Mouse (Mus musculus) adrenal gland, postnatal 14 days (tissue): ENCODE results near the gene Slc35b1. TPM values are rescaled to one million over a fixed set of nuclear protein-coding genes. Genes with fewer than 3 reads are reported as not detected.

Source experiments
- DNase-seq: peaks from one replicate; pipeline ENCODE4 v3.0.0; 2021; ENCODE audit warnings: mixed read lengths
- total RNA-seq: library from RNA; stranded (reverse); gene quantifications from 2 replicates; pipeline ENCODE4 v1.2.3, GENCODE M21; 2021

The Slc35b1 gene
- total RNA-seq, 1 experiment from 2014 or later: 51.0 TPM

- DNase-seq: peak; percentile 83
Measured at GRCm38 (mm10) chr11:95365596-95365995, 18.9 kb upstream of the Slc35b1 start.

- DNase-seq: no peak
Measured at GRCm38 (mm10) chr11:95366280-95366897, 18.1 kb upstream of the Slc35b1 start.

GRCm38 (mm10) chr11:95367011-95367735, 17.3 kb upstream of the Slc35b1 start:
- no peak for DNase-seq

GRCm38 (mm10) chr11:95368231-95368823, 16.2 kb upstream of the Slc35b1 start:
- DNase-seq: no peak

DNA sequence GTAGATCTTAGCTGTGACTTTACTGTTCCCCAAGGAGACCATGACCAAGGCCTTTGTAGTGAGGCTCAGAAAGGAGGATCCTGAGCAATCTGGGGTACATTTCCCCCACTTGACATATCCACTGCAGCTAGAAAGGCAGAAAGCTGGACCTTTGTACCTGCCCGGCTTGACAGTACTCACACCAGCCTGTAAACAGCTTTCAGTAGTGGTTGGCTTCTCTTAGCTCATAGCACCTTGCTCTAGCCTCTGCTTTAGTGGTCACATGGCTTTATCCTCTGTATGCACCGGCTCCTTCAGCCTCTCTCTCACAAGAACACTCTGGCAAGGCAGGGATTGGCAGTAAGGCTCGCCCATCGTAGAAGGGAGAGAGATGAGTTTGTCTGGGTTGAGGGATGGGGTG, 15.6 kb upstream of the Slc35b1 start:
- no peak for DNase-seq

DNA sequence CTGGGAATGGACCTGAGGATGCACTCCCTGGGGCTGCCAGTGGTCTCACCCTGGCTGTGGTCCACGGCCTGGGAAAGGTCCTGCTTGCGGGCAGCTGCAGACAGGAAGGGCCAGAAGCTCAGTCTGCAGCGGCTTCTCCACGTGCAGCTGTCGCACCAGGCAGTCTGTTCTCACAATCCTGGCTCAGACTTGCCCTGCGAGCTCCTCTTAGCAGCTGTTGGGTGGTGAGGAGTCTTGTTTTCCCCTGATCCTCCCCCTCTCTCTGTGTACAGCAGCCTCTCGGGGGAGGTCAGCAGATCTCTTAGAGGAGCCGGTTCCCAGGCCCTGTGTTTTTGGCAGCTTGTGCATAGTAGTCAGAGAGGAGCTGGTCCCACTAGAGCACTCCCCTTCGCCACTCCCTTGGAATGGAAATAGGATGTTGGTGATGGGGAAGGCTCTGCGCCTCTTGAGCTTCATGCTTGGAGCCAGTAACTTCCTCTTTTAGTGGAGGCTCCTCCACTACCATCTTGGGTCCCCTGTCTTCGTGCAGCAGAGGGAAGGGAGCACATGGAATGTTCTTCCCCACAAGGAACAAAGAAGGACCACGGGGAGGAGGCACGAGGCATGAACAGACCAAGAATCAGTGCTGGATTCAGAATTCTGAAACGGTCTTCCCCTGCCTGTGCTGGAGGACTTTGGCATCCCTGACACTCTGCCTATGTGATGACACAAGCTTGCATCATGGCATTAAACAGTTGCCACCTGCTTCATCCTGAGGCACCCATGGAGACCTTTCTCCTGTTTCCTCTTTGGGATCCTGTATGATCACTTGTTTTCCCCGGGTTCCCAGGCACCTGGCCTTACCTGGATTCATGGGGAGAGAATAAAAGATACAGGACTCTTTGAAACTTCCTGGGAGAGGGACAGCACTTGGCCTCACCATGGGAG, 14.3 kb upstream of the Slc35b1 start:
- no peak for DNase-seq

- DNase-seq: no peak
Measured at GRCm38 (mm10) chr11:95371182-95371581, 13.3 kb upstream of the Slc35b1 start.

DNA sequence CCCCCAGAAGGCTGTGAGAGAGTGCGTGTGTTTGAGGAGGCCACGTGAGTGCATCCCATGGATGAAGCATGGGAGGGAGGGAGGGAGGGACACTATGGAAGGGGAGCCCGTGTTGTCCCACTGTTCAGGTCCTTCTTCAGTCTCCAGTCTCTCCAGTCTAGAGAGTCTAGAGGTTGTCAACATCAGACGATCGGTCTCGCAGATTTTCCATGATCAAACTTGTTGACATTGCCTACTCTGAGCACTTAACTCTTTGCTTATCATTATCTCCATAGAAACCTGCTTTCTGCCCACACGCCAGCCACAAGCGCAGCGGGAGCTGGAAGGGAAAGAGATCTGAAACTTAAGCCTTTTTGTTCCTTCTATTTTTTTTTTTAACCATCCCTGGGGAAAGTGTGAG, 5.6 kb upstream of the Slc35b1 start:
- DNase-seq: no peak

- no peak for DNase-seq
Measured at GRCm38 (mm10) chr11:95379552-95379951, 4.9 kb upstream of the Slc35b1 start.

- DNase-seq: no peak
Measured at GRCm38 (mm10) chr11:95380711-95381110, 3.8 kb upstream of the Slc35b1 start.

- no peak for DNase-seq
Measured at GRCm38 (mm10) chr11:95381146-95381545, 3.3 kb upstream of the Slc35b1 start.

DNA sequence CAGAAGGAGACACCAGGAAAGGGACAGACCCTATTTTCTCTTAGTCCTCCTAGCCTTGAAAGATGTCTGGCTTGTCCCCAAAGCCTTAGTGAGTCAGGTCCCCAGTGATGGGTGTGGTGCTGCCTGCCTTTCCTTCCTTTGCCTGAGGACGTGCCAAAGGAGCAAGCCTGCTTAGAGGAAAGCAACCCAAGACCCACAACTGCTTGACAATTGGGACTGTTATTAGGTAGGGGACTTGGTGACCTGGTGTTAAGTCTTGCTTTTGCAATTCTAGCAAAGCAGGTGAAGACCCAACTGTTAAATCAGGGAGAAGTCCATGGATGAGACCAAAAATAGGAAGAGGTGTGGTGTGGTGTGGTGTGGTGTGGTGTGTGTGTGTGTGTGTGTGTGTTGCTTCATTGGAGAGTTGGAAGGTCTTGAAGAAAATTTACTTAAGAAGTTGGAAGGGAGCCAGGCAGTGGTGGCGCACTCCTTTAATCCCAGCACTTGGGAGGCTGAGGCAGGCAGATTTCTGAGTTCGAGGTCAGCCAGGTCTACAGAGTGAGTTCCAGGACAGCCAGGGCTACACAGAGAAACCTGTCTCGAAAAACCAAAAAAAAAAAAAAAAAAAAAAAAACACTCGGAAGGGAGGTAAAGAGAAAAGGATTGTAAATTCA, 1.0 kb upstream of the Slc35b1 start:
- DNase-seq: no peak

- no peak for DNase-seq
Measured at GRCm38 (mm10) chr11:95384004-95384318, 531 bp upstream of the Slc35b1 start.

DNA sequence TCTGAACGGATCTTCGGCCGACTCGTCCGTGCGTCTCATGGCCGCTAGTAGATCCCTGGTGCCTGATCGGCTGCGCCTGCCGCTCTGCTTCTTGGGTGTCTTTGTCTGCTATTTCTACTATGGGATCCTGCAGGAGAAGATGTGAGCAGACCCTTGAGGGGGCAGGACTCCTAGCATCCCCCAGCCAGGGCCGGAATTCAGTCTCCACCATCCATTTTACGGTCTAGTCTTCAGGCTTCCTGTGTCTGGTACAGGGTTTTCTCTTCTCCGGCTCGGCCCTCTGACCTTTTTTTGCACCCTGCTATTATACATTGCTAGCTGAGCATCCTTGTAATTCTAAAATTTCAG, 455 bp downstream of the Slc35b1 start:
- no peak for DNase-seq

GRCm38 (mm10) chr11:95387354-95387753, 2.9 kb downstream of the Slc35b1 start:
- DNase-seq: no peak

GRCm38 (mm10) chr11:95389006-95389405, 4.5 kb downstream of the Slc35b1 start:
- DNase-seq: no peak

DNA sequence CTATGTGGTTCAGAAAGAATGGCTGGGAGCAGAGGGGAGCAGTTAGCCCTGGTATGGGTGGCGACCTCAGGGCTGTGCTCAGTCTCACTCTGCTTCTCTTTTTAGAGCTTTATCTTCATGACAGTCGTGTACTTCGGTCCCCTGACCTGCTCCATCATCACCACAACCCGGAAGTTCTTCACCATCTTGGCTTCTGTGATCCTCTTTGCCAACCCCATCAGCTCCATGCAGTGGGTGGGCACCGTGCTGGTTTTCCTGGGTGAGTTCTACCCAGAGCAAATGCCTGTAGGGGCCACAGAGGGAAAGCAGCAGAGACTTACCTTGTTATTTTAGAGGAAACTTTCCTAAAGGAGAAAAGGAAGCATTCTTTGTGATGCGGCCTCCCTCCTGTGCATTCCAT, 5.9 kb downstream of the Slc35b1 start:
- no peak for DNase-seq

DNA sequence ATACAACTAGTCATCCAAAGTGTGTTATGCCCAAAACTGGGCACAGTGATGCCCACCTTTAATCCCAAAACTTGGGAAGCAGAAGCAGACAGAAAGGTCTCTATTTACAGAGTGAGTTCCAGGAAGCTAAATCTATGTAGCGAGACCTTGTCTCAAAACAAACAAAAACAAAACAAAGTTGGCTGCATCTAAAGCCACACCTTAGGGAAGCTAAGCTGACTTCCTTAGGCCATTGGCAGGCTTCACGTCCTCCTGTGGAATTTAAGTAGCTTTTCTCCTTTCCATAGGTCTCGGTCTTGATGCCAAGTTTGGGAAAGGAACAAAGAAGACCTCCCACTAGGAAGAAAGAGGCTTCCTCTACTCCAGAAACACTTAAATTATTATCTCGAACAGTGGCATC, 6.7 kb downstream of the Slc35b1 start:
- DNase-seq: no peak

DNA sequence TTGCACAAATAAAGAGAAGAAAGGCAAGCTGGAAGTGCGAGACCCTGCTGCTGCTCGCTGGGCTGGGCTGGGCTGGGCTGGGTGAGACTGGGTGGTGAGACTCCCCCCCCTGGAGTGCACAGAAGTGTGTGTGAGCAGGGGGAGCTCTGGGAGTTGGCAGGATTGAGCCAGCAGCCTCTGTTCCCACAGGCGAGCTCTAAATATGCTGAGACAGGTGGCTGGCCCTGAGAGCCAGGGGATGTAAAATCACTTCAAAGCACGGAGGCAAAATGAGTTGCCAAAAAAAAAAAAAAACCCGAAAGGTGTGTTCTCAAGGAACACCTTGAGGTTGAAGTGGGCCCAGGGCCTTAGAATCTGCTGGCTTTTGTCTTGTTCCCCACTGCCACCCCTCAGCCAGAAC, 7.3 kb downstream of the Slc35b1 start:
- no peak for DNase-seq

DNA sequence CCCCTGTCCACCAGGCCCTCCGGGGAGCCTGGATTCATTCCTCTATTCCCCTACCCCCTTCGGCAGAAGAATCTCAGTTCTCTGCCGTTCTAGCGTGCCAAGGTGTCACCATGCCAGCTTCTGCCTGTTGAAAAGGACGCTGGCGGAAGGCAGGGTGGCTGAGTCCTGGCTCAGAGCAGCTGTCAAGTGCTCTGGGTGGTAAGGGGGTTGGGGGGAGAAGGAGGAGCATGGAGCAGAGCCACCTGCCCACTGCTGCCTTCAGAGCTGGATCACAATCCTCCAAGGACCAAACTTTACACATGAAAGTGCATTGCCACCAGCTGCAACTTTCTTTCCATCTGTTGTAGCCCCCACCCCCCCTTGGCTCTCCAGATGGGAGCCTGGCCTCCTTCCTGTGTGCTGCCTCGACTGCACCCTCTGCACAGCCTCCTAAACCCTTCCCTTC, 7.8 kb downstream of the Slc35b1 start:
- DNase-seq: peak; percentile 63

DNA sequence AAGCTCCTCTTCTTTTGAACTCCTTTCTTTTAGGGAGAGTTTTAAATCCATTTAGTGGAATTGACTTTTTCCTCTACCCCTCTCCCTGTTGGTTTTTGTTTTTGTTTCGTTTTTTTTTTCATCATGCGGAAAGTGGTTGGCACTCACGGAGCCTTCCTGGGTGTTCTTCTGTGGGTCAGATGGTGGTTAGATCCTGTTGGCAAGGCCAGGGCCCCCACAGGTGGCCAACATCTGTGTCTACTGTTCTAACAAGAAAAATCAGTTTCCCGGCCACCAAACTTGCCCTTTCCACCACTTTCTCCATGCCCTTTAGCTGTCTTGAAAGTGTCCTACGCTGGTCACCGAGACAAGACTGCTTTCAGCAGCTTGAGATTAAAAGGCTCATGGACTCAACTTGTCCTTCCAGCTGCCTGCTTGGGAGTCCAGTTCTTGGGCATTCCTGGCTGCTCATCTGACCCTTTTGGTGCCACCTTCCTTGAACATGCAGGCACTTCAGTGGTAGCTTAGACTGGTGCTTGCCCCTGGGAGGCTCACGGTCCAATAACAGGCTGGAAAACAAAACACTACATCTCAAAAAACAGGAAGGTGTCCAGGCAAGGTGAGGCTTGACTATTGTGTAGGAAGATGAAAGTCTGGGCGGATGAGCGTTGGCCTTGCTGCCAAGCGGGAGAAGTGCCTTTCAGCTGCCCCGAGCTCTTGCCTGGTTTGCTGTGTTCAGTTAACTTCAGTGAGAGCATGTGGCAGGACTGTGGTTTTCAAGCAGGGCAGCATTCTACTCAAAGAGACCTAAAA, 8.4 kb downstream of the Slc35b1 start:
- DNase-seq: no peak

- no peak for DNase-seq
Measured at GRCm38 (mm10) chr11:95393500-95393816, 9.0 kb downstream of the Slc35b1 start.
